In genomic region chr4:128897911-128898421, GRCm38 (mm10) we compare ENCODE assay signal across 9 mouse cellular contexts. TPM values are rescaled to one million over a fixed set of nuclear protein-coding genes. Genes with fewer than 3 reads are reported as not detected.
DNase-seq lines count a peak whose midpoint lies in the region; ATAC-seq and TF ChIP-seq lines count a peak whose summit lies in the region.
"Had no signal": no experiment of that assay in that cellular context is flagged by ENCODE, and none has a peak within 500 bp of the region (broad histone marks: within the 10 kb centered on the region; RNA-seq: fewer than 3 reads in every experiment).

No protein-coding gene starts in this region.

- H3K36me3 ChIP-seq in heart, embryonic 11.5 days (ENCODE audit: control insufficient read depth, insufficient read depth, low read length): no peaks in the 10 kb centered on the region
- peaks cover 8% of the 10 kb centered on the region; the same call in 1 of the 2 replicates for H3K36me3 ChIP-seq in kidney, embryonic 16.5 days (ENCODE audit: insufficient read depth, low read length)
- no peaks in the 10 kb centered on the region for H3K36me3 ChIP-seq in neural tube, embryonic 11.5 days (ENCODE audit: control insufficient read depth, insufficient read depth, low read length)

- H3K9ac ChIP-seq in heart, embryonic 11.5 days (ENCODE audit: low read depth, low read length): no peak overlapping the region
- no peak overlapping the region for H3K9ac ChIP-seq in kidney, embryonic 16.5 days (replicated peaks; ENCODE audit: low read length)
- no peak overlapping the region for H3K9ac ChIP-seq in neural tube, embryonic 11.5 days (ENCODE audit: low read length)

- no peak for TF ChIP-seq CTCF in lung, adult 2 months (IDR thresholded peaks at IDR 0.05; ENCODE audit: insufficient read depth, low read length)

- H3K27me3 ChIP-seq in heart, embryonic 11.5 days (ENCODE audit: control insufficient read depth, insufficient read depth, low read length): no peaks in the 10 kb centered on the region
- no peaks in the 10 kb centered on the region for H3K27me3 ChIP-seq in kidney, embryonic 16.5 days (ENCODE audit: insufficient read depth, low read length)
- H3K27me3 ChIP-seq in neural tube, embryonic 11.5 days (ENCODE audit: control insufficient read depth, insufficient read depth, low read length): no peaks in the 10 kb centered on the region

- no peak overlapping the region for H3K4me3 ChIP-seq in lung, adult 2 months (replicated peaks; ENCODE audit: extremely low read depth, low read depth, low read length)
- no peak overlapping the region for H3K4me3 ChIP-seq in heart, embryonic 11.5 days (ENCODE audit: low read depth, low read length)
- H3K4me3 ChIP-seq in kidney, embryonic 16.5 days (ENCODE audit: low read length): no peak overlapping the region
- no peak overlapping the region for H3K4me3 ChIP-seq in neural tube, embryonic 11.5 days (ENCODE audit: low read depth, low read length)
- H3K4me3 ChIP-seq: heart, adult 2 months had no signal

- peak; percentile 53 to 65 for DNase-seq in lung, adult 18-20 months
- no peak for DNase-seq in lung, adult 2 months
- peak; percentile 66 for DNase-seq in neural tube, embryonic 11.5 days (ENCODE audit: low spot score)
- DNase-seq in layer of hippocampus, postnatal 36 days: no peak
- DNase-seq in left cerebral cortex, adult 11 months (ENCODE audit: low spot score): no peak

- peak overlapping the region; percentile 75 for H3K27ac ChIP-seq in heart, embryonic 11.5 days (ENCODE audit: low read depth, low read length)
- peak overlapping the region; percentile 87 for H3K27ac ChIP-seq in kidney, embryonic 16.5 days (ENCODE audit: low read length)
- peak overlapping the region; percentile 3; the same call in 1 of the 2 replicates for H3K27ac ChIP-seq in neural tube, embryonic 11.5 days (ENCODE audit: low read depth, low read length)
- H3K27ac ChIP-seq: heart, adult 2 months had no signal

- H3K4me2 ChIP-seq in heart, embryonic 11.5 days: no peak overlapping the region; the same call in 1 of the 2 replicates
- H3K4me2 ChIP-seq in kidney, embryonic 16.5 days (replicated peaks; ENCODE audit: low read depth, low read length): 0 out of 2 replicates have a peak overlapping the region, but pooled peaks have one; percentile 3
- no peak overlapping the region for H3K4me2 ChIP-seq in neural tube, embryonic 11.5 days (ENCODE audit: low read depth)

- ATAC-seq in heart, embryonic 11.5 days (replicated peaks; ENCODE audit: insufficient number of reproducible peaks, low FRiP score, low TSS enrichment): peak; percentile 58; the same call in 1 of the 2 replicates
- ATAC-seq in kidney, embryonic 16.5 days (ENCODE audit: low FRiP score, low TSS enrichment): peak; percentile 80
- no peak for ATAC-seq in neural tube, embryonic 11.5 days (ENCODE audit: insufficient read depth, low FRiP score, low TSS enrichment)
- no peak for ATAC-seq in CD4-positive, CD25-positive, alpha-beta regulatory T cell, adult 4 months

- no peak for TF ChIP-seq POLR2A in lung, adult 2 months (IDR thresholded peaks at IDR 0.05; ENCODE audit: borderline replicate concordance, extremely low read depth, low read depth, low read length)

- H3K9me3 ChIP-seq in heart, embryonic 11.5 days (replicated peaks; ENCODE audit: control insufficient read depth, low read length): no peaks in the 10 kb centered on the region
- no peaks in the 10 kb centered on the region for H3K9me3 ChIP-seq in kidney, embryonic 16.5 days (ENCODE audit: low read length)
- H3K9me3 ChIP-seq in neural tube, embryonic 11.5 days (ENCODE audit: control insufficient read depth, low read length): no peaks in the 10 kb centered on the region

- WGBS in lung, adult 2 months: 26% methylated on average over 7 of the region's 7 CpGs
- 11% methylated on average over 7 of the region's 7 CpGs for WGBS in heart, embryonic 11.5 days (ENCODE audit: insufficient replicate concordance)
- WGBS in kidney, embryonic 16.5 days: 3% methylated on average over 5 of the region's 7 CpGs
- 16% methylated on average over 7 of the region's 7 CpGs for WGBS in neural tube, embryonic 11.5 days

- peaks cover 18% of the 10 kb centered on the region for H3K4me1 ChIP-seq in lung, adult 2 months (ENCODE audit: control insufficient read depth, insufficient read depth, low read length)
- peaks cover 24% of the 10 kb centered on the region for H3K4me1 ChIP-seq in heart, embryonic 11.5 days (ENCODE audit: control insufficient read depth, insufficient read depth, low read length)
- H3K4me1 ChIP-seq in kidney, embryonic 16.5 days (ENCODE audit: insufficient read depth, low read length): peaks cover 27% of the 10 kb centered on the region
- H3K4me1 ChIP-seq in neural tube, embryonic 11.5 days (ENCODE audit: control insufficient read depth, insufficient read depth, low read length): peaks cover 19% of the 10 kb centered on the region

RNA-seq across cellular contexts. Expression of gene Trim62, which starts 14.6 kb away (rescaled TPM):
- 18.6 and 19.7 TPM in 2 replicates for polyA plus RNA-seq in lung, adult 2 months (2012; rRNA removed)
- polyA plus RNA-seq in heart, embryonic 11.5 days (2014; fragmentation: Nextera tagmentation; extraction: Ambion mirVana): 4.4 and 6.2 TPM in 2 replicates
- 6.4 and 7.2 TPM in 2 replicates for polyA plus RNA-seq in kidney, embryonic 16.5 days (2015; fragmentation: Nextera tagmentation; extraction: Ambion mirVana)
- 20.6 and 21.8 TPM in 2 replicates for polyA plus RNA-seq in neural tube, embryonic 11.5 days (2014; fragmentation: Nextera tagmentation; extraction: Ambion mirVana)
- total RNA-seq in layer of hippocampus, postnatal 36 days (2021): 10 to 100 TPM; 13.9 to 14.2 TPM
- 1 to 10 TPM; 1.3 to 1.6 TPM for polyA plus RNA-seq in CD4-positive, CD25-positive, alpha-beta regulatory T cell, adult 4 months (2017; shearing (Covaris generic))

Comparison
In these comparisons a context has a peak if more than half of its experiments do, and no peak if none do; other contexts are left out.
1. DNase-seq: peak in lung, adult 18-20 months (2 of 2) and neural tube, embryonic 11.5 days (single experiment); none in lung, adult 2 months (single experiment), layer of hippocampus, postnatal 36 days (0 of 2) and left cerebral cortex, adult 11 months (single experiment).
2. ATAC-seq: peak in heart, embryonic 11.5 days (single experiment) and kidney, embryonic 16.5 days (single experiment); none in neural tube, embryonic 11.5 days (single experiment) and CD4-positive, CD25-positive, alpha-beta regulatory T cell, adult 4 months (single experiment).
3. H3K27ac ChIP-seq: peak in every context shown above with its lines; median percentile 87 in kidney, embryonic 16.5 days; 75 in heart, embryonic 11.5 days; 3 in neural tube, embryonic 11.5 days.